Mouse (Mus musculus): ENCODE measurements around the gene Rexo1. TPM values are rescaled to one million over a fixed set of nuclear protein-coding genes. Genes with fewer than 3 reads are reported as not detected.
"Not testable (repeated sequence)": the region's sequence is repeated elsewhere in the genome, so short reads cannot be mapped to it uniquely, and the experiment has no call there.

Rexo1 gene
- 81.2 and 149 TPM in 2 replicates for polyA plus RNA-seq (2012; ENCODE audit: insufficient read depth, low replicate concordance)

DNA sequence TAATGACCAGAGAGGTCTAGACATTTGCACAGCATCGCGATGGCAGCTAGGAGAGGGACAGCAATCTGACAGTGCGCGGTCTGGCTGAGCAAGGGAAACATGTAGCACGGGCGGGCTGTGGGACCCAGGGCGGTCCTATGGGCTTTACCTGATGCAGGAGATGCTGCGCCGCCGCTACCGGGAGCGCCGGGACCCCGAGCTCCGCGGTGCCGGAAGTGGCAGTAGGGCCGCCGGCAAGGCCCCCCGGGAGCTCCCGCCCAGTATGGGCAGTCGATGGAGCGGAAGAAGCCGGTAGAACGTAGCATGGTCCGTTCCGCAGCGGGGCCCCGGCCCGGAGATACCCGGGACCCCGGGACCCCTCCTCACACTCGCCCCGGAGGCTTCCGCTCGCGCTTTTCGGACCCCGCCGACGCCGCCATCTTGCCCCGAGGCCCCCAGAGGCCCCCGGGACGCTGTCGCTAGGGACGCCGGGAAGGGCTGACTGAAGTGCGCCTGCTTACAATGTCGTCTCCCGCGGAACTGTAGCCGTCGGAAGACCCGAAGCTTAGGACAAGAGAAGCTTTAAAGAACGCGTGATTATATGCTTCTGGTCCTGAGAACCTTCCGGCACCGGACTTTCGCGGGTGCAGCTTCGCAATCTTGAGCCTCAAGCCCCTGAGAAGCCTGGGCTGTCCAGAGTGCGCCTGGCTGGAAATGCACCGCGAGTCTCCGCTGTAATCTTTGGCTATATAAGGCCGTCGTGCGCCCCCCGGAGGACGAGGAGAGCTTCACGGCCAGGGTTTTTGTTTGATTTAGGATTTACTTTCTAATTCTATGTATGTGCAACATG, at the start of gene Rexo1:
Gene Rexo1, minus strand, starts transcription at position 445 of the 829 bp plus-strand sequence.
- no peaks in the 10 kb centered on the region for H3K27me3 ChIP-seq (replicated peaks)
- peaks cover 62% of the 10 kb centered on the region for H3K4me1 ChIP-seq
- H3K9me3 ChIP-seq: no peaks in the 10 kb centered on the region
- TF ChIP-seq GATA1 (IDR thresholded peaks at IDR 0.05; ENCODE audit: borderline replicate concordance, low read length) (no peak), FLI1 (IDR thresholded peaks at IDR 0.05; ENCODE audit: low read length) (no peak)
- H3K36me3 ChIP-seq (replicated peaks; ENCODE audit: low read length): peaks cover 27% of the 10 kb centered on the region
- H3K4me3 ChIP-seq (replicated peaks): peak within 1 kb of the TSS; percentile 99

DNA sequence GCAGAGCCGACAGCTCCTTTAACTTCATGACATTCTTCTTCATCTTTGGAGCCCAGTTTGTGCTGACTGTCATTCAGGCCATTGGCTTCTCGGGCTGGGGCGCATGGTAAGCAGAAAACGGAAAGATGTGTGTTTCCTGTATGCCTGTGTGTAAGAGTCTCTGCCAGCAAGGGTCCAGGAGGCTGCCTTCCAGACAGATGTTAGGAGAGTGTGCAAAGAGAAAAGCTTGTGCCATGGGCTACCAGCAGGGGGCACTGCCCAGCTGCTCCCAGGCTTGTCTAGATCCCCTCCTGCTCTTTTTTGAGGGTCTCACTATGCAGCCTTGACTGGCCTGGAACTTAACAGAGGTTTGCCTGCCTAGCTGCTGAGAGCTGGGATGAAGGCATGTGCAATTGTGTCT, 49.7 kb upstream of the Rexo1 start:
- TF ChIP-seq FLI1 (IDR thresholded peaks at IDR 0.05; ENCODE audit: low read length) (no peak), GATA1 (IDR thresholded peaks at IDR 0.05; ENCODE audit: borderline replicate concordance, low read length) (no peak)
- H3K4me3 ChIP-seq (replicated peaks): peak overlapping the region; percentile 77
- peaks cover 76% of the 10 kb centered on the region for H3K36me3 ChIP-seq (replicated peaks; ENCODE audit: low read length)
- no peaks in the 10 kb centered on the region for H3K27me3 ChIP-seq (replicated peaks)
- H3K9me3 ChIP-seq: no peaks in the 10 kb centered on the region
- peaks cover 84% of the 10 kb centered on the region for H3K4me1 ChIP-seq

DNA sequence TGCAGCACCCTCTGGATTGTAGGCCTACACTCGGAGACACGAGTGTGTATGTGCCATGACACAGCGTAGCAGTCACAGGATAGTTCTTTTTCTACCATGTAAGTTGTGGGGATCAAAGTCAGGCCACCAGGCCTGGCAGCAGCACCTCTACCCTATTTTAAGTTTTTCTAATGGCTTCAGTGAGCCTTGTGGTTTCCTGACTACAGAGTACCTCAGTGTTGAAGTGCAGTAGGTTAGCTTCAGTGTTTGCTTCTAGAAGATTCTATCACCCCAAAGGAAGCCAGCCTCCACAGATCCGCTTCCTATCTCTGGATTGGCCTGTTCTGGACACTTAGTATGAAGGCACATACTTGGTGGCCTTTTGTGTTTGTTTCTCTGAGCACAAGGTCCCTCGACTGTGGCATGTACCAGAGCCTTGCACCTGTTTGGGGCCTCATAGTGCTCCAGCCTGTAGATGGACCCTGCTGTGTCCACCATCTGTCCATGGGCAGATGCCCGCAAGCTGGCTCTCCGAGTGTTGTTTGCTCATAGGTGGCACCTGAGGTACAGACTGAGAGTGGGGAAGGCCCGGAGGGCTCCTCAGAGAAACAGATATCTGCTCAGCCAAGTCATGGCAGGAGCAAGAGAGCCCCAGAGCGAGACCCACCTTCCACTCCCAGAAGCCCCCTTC, 48.9 kb upstream of the Rexo1 start:
- TF ChIP-seq GATA1 (IDR thresholded peaks at IDR 0.05; ENCODE audit: borderline replicate concordance, low read length) (no peak), FLI1 (IDR thresholded peaks at IDR 0.05; ENCODE audit: low read length) (no peak)
- Histone ChIP-seq H3K4me1 (peaks cover 81% of the 10 kb centered on the region), H3K27me3 (replicated peaks) (no peaks in the 10 kb centered on the region), H3K36me3 (replicated peaks; ENCODE audit: low read length) (peaks cover 71% of the 10 kb centered on the region), H3K4me3 (replicated peaks) (peak overlapping the region; percentile 77), H3K9me3 (no peaks in the 10 kb centered on the region)

DNA sequence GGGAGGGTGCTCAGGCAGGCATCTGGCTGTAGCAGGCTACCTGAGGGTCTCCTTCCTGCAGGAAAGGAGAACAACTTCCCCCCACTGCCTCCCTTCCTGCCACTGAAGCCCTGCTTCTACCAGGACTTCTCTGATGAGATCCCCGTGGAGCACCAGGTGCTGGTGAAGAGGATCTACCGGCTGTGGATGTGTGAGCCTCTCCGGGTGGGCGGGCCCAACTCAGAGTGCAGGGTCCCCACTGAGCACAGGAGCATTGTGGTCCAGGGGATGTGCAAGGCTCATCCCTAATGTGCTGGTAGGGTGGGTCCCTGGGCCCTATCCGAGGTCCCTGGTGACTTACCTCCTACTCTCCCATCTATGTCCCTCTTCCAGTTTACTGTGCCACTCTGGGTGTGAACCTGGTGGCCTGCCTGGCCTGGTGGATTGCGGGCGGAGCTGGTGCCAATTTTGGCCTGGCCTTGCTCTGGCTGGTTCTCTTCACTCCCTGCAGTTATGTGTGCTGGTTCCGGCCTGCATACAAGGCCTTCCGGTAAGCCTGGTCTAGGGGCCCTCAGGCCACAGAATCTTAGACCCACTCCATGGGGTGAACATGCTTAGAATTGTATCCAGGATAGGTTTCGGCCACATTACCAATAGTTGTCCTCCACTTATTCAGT, 48.0 kb upstream of the Rexo1 start:
- TF ChIP-seq GATA1 (IDR thresholded peaks at IDR 0.05; ENCODE audit: borderline replicate concordance, low read length) (no peak), FLI1 (IDR thresholded peaks at IDR 0.05; ENCODE audit: low read length) (no peak)
- Histone ChIP-seq H3K9me3 (no peaks in the 10 kb centered on the region), H3K27me3 (replicated peaks) (no peaks in the 10 kb centered on the region), H3K4me3 (replicated peaks) (peak overlapping the region; percentile 39), H3K4me1 (peaks cover 83% of the 10 kb centered on the region), H3K36me3 (replicated peaks; ENCODE audit: low read length) (peaks cover 63% of the 10 kb centered on the region)

DNA sequence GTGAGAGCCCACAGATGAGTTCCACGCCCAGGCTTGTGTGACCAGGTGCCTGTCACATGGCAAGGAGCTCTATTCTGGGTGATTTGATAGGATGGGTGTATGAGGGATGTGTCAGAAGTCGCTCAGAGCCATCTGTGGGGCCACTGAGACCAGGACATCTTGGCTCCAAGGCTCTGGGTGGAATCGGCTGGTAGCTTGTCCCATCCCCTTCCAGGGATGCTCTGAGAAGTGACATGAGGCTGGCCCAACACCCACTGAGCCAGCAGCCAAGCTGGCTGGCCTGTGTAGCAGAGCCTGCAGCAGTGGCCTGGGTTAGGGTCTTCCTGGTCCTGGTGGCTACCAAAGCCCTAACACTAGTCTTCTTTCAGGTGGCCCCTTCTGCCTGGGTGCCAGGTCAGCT, 47.1 kb upstream of the Rexo1 start:
- Histone ChIP-seq H3K27me3 (replicated peaks) (no peaks in the 10 kb centered on the region), H3K4me3 (replicated peaks) (no peak overlapping the region), H3K9me3 (no peaks in the 10 kb centered on the region), H3K36me3 (replicated peaks; ENCODE audit: low read length) (peaks cover 54% of the 10 kb centered on the region), H3K4me1 (peaks cover 89% of the 10 kb centered on the region)
- TF ChIP-seq GATA1 (IDR thresholded peaks at IDR 0.05; ENCODE audit: borderline replicate concordance, low read length) (no peak), FLI1 (IDR thresholded peaks at IDR 0.05; ENCODE audit: low read length) (no peak)

DNA sequence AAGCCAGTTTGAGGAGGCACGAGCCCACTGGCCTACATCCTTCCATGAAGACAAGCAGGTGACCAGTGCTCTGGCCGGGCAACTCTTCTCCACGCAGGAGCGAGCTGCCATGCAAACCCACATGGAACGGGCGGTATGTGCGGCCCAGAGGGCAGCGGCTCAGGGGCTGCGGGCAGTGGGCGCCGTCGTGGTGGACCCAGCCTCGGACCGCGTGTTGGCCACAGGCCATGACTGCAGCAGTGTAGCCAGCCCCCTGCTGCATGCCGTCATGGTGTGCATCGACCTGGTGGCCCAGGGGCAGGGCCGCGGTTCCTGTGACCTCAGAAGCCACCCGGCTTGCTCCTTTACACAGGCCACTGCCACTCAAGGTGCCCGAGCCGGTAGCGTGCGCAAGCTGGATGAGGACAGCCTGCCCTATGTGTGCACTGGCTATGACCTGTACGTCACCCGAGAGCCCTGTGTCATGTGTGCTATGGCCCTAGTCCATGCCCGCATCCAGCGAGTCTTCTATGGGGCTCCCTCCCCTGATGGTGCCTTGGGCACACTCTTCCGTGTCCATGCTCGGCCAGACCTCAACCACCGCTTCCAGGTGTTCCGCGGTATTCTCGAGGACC, 45.5 kb upstream of the Rexo1 start:
- no peak overlapping the region for H3K4me3 ChIP-seq (replicated peaks)
- H3K27me3 ChIP-seq (replicated peaks): no peaks in the 10 kb centered on the region
- H3K36me3 ChIP-seq (replicated peaks; ENCODE audit: low read length): peaks cover 44% of the 10 kb centered on the region
- peaks cover 94% of the 10 kb centered on the region for H3K4me1 ChIP-seq
- TF ChIP-seq FLI1 (IDR thresholded peaks at IDR 0.05; ENCODE audit: low read length) (no peak), GATA1 (IDR thresholded peaks at IDR 0.05; ENCODE audit: borderline replicate concordance, low read length) (no peak)
- H3K9me3 ChIP-seq: no peaks in the 10 kb centered on the region

DNA sequence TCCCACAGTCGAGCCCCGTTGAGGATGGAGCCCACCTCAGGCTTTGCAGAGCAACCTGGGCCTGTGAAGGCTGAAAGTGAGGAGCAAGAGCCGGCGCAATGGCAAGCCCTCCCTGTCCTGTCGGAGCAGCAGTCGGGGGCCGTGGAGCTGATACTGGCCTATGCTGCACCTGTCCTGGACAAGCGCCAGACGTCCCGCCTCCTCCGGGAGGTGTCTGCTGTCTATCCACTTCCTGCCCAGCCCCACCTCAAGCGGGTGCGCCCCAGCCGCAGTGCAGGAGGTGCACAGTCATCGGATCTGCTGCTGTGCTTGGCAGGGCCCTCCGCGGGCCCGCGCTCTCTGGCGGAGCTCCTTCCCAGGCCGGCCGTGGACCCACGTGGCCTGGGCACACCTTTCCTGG, 44.9 kb upstream of the Rexo1 start:
- Histone ChIP-seq H3K4me3 (replicated peaks) (no peak overlapping the region), H3K4me1 (peaks cover 94% of the 10 kb centered on the region), H3K27me3 (replicated peaks) (no peaks in the 10 kb centered on the region), H3K9me3 (no peaks in the 10 kb centered on the region), H3K36me3 (replicated peaks; ENCODE audit: low read length) (peaks cover 44% of the 10 kb centered on the region)
- TF ChIP-seq FLI1 (IDR thresholded peaks at IDR 0.05; ENCODE audit: low read length) (no peak), GATA1 (IDR thresholded peaks at IDR 0.05; ENCODE audit: borderline replicate concordance, low read length) (no peak)

DNA sequence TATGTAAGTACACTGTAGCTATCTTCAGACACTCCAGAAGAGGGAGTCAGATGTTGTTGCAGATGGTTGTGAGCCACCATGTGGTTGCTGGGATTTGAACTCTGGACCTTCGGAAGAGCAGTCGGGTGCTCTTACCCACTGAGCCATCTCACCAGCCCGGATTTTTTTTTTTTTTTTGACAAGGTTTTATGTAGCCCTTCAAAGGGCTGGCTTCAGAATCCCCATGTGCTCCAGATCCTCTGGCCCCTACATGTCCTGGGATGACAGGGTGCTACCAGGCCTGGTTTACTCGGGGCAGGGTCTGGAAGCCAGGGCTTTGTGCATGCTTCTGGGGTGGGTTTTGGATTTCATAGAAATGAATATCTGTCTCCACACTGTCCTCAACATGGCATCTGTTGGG, 44.4 kb upstream of the Rexo1 start, which contains the start of gene Gm49322:
Gene Gm49322, plus strand, starts transcription at position 301 of the 400 bp plus-strand sequence.
- H3K9me3 ChIP-seq; H3K27me3 ChIP-seq (replicated peaks): not testable (repeated sequence)
- H3K4me1 ChIP-seq: peaks cover 94% of the 10 kb centered on the region
- H3K4me3 ChIP-seq (replicated peaks): peak within 1 kb of the TSS; percentile 10
- peaks cover 44% of the 10 kb centered on the region for H3K36me3 ChIP-seq (replicated peaks; ENCODE audit: low read length)

DNA sequence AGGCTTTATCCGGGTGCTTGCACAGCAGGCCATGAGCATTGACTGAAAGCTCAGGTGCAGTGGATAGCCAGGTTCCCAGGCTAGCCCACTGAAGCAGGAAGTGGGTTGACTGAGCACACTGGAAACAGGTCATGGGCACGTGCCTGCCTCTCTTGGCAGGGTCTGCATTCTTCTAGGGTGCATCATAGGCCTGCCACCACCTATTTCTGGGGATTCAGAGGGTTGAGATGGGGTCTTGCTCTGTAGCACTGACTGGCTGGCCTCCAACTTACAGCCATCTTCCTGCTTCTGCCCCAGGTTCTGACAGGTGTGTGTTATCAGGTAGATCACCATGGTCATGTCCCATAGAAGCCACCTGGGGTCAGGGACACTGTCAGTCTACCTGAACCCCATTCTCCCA, 43.6 kb upstream of the Rexo1 start:
- Histone ChIP-seq H3K4me1 (peaks cover 87% of the 10 kb centered on the region), H3K27me3 (replicated peaks) (no peaks in the 10 kb centered on the region), H3K36me3 (replicated peaks; ENCODE audit: low read length) (peaks cover 43% of the 10 kb centered on the region), H3K9me3 (no peaks in the 10 kb centered on the region), H3K4me3 (replicated peaks) (peak overlapping the region; percentile 10)
- TF ChIP-seq FLI1 (IDR thresholded peaks at IDR 0.05; ENCODE audit: low read length) (no peak), GATA1 (IDR thresholded peaks at IDR 0.05; ENCODE audit: borderline replicate concordance, low read length) (no peak)
